Mouse (Mus musculus) MEL (cell line): ENCODE data around the gene Corin. TPM values are rescaled to one million over a fixed set of nuclear protein-coding genes. Genes with fewer than 3 reads are reported as not detected.

Experiments
- DNase-seq: peaks from one replicate; pipeline ENCODE4 v3.0.0; 2011; ENCODE audit warnings: low read depth, low spot score
- H3K27ac ChIP-seq: 2 replicates; pipeline ENCODE4 v1.5.1; 2012; ENCODE audit warnings: low read depth, mild to moderate bottlenecking, control low read depth, low read length, moderate library complexity; ENCODE audit not compliant: control insufficient read depth
- H3K27me3 ChIP-seq, 2 experiments: fragments of 150-350 bp in 1 of 2; sonication (generic) in 1 of 2; 2 replicates each; pipeline ENCODE4 v1.6.1; 2012; ENCODE audit warnings: low read length in 2 of 2, mild to moderate bottlenecking in 2 of 2, improper control_type of control experiment in 1 of 2, moderate library complexity in 1 of 2; ENCODE audit not compliant: insufficient read depth in 2 of 2, control insufficient read depth in 1 of 2
- H3K36me3 ChIP-seq, 2 experiments: 2 replicates each; pipeline ENCODE4 v1.6.1; 2012 to 2014; ENCODE audit warnings: low read length in 2 of 2, improper control_type of control experiment in 1 of 2, inconsistent platforms in 1 of 2, mild to moderate bottlenecking in 1 of 2; ENCODE audit not compliant: insufficient read depth in 2 of 2, control insufficient read depth in 1 of 2
- H3K4me1 ChIP-seq, 2 experiments: fragments of 150-350 bp in 1 of 2; sonication (generic) in 1 of 2; 2 replicates each; pipeline ENCODE4 v1.6.1; 2012; ENCODE audit warnings: low read length in 2 of 2, improper control_type of control experiment in 1 of 2, mild to moderate bottlenecking in 1 of 2; ENCODE audit not compliant: insufficient read depth in 2 of 2, control insufficient read depth in 1 of 2
- H3K4me3 ChIP-seq, 2 experiments: fragments of 150-350 bp in 1 of 2; sonication (generic) in 1 of 2; 2 replicates each; pipeline ENCODE4 v1.5.1; 2012; ENCODE audit warnings: low read depth in 2 of 2, low read length in 2 of 2, mild to moderate bottlenecking in 2 of 2, moderate library complexity in 2 of 2, control low read depth in 1 of 2, improper control_type of control experiment in 1 of 2; ENCODE audit not compliant: control insufficient read depth in 1 of 2, insufficient read depth in 1 of 2
- H3K79me2 ChIP-seq: 2 replicates; pipeline ENCODE4 v1.6.1; 2012; ENCODE audit warnings: mild to moderate bottlenecking, low read length, moderate library complexity; ENCODE audit not compliant: control insufficient read depth, poor library complexity, insufficient read depth
- H3K9ac ChIP-seq: 2 replicates; pipeline ENCODE4 v1.6.1; 2012; ENCODE audit warnings: low read depth, mild to moderate bottlenecking, control low read depth, low read length, moderate library complexity; ENCODE audit not compliant: control insufficient read depth, poor library complexity, severe bottlenecking
- H3K9me3 ChIP-seq: fragments of 150-350 bp; sonication (generic); replicated peaks from 2 replicates; pipeline ENCODE4 v1.6.1; 2012; ENCODE audit warnings: mild to moderate bottlenecking, low read length, improper control_type of control experiment, moderate library complexity; ENCODE audit not compliant: insufficient read depth
- CHD1 ChIP-seq: IDR thresholded peaks from 2 replicates; pipeline ENCODE4 v1.6.1; 2012; ENCODE audit warnings: low read depth, mild to moderate bottlenecking, inconsistent platforms, low read length, improper control_type of control experiment
- E2F4 ChIP-seq: IDR thresholded peaks from 2 replicates; pipeline ENCODE4 v1.6.1; 2011; ENCODE audit warnings: low read depth, low read length, improper control_type of control experiment, borderline replicate concordance
- ETS1 ChIP-seq: IDR thresholded peaks from 2 replicates; pipeline ENCODE4 v1.6.1; 2012; ENCODE audit warnings: low read depth, mild to moderate bottlenecking, inconsistent platforms, low read length, improper control_type of control experiment, moderate library complexity
- HCFC1 ChIP-seq: IDR thresholded peaks from 2 replicates; pipeline ENCODE4 v1.6.1; 2012; ENCODE audit warnings: low read depth, mild to moderate bottlenecking, inconsistent platforms, low read length, improper control_type of control experiment, moderate library complexity
- KAT2A ChIP-seq: conservative IDR thresholded peaks from 2 replicates; pipeline ENCODE4 v1.6.1; 2012; ENCODE audit warnings: low read depth, low read length, improper control_type of control experiment, inconsistent platforms
- MAFK ChIP-seq: IDR thresholded peaks from 2 replicates; pipeline ENCODE4 v1.6.1; 2011; ENCODE audit warnings: low read depth, mild to moderate bottlenecking, low read length, improper control_type of control experiment, borderline replicate concordance
- MEF2A ChIP-seq: IDR thresholded peaks from 2 replicates; pipeline ENCODE4 v1.6.1; 2014; ENCODE audit warnings: low read depth, mild to moderate bottlenecking, inconsistent platforms, low read length, improper control_type of control experiment; ENCODE audit not compliant: poor library complexity, insufficient replicate concordance, severe bottlenecking; ENCODE audit errors: extremely low read depth
- MYC ChIP-seq: IDR thresholded peaks from 2 replicates; pipeline ENCODE4 v1.6.1; 2011; ENCODE audit warnings: low read depth, mild to moderate bottlenecking, low read length, improper control_type of control experiment, moderate library complexity
- NELFE ChIP-seq: IDR thresholded peaks from 2 replicates; pipeline ENCODE4 v1.6.1; 2011; ENCODE audit warnings: low read depth, low read length, improper control_type of control experiment
- NRF1 ChIP-seq: IDR thresholded peaks from 2 replicates; pipeline ENCODE4 v1.6.1; 2014; ENCODE audit warnings: low read depth, mild to moderate bottlenecking, inconsistent platforms, low read length, improper control_type of control experiment, moderate library complexity; ENCODE audit not compliant: poor library complexity, insufficient read depth, severe bottlenecking
- POLR2AphosphoS2 ChIP-seq: IDR thresholded peaks from 2 replicates; pipeline ENCODE4 v1.6.1; 2011; ENCODE audit warnings: low read length, improper control_type of control experiment
- SMC3 ChIP-seq: IDR thresholded peaks from 2 replicates; pipeline ENCODE4 v1.6.1; 2011; ENCODE audit warnings: low read depth, low read length, improper control_type of control experiment
- TAL1 ChIP-seq: IDR thresholded peaks from 2 replicates; pipeline ENCODE4 v1.6.1; 2012; ENCODE audit warnings: mild to moderate bottlenecking, inconsistent platforms, low read length, moderate library complexity, mixed read lengths
- TBP ChIP-seq: IDR thresholded peaks from 2 replicates; pipeline ENCODE4 v1.8.0; 2011; ENCODE audit warnings: low read depth, low read length, improper control_type of control experiment
- UBTF ChIP-seq: IDR thresholded peaks from 2 replicates; pipeline ENCODE4 v1.6.1; 2012; ENCODE audit warnings: low read depth, mild to moderate bottlenecking, inconsistent platforms, low read length, improper control_type of control experiment, moderate library complexity, borderline replicate concordance; ENCODE audit not compliant: insufficient read depth
- USF1 ChIP-seq: IDR thresholded peaks from 2 replicates; pipeline ENCODE4 v1.6.1; 2014; ENCODE audit warnings: low read depth, mild to moderate bottlenecking, inconsistent platforms, low read length, improper control_type of control experiment, moderate library complexity
- USF2 ChIP-seq, 2 experiments: IDR thresholded peaks; 2 replicates each; pipeline ENCODE4 v1.6.1; 2011 to 2012; ENCODE audit warnings: improper control_type of control experiment in 2 of 2, low read length in 2 of 2, borderline replicate concordance in 1 of 2, inconsistent platforms in 1 of 2, low read depth in 1 of 2, mild to moderate bottlenecking in 1 of 2; ENCODE audit not compliant: insufficient read depth in 1 of 2
- ZC3H11A ChIP-seq: IDR thresholded peaks from 2 replicates; pipeline ENCODE4 v1.6.1; 2012; ENCODE audit warnings: low read depth, mild to moderate bottlenecking, inconsistent platforms, low read length, improper control_type of control experiment
- ZKSCAN1 ChIP-seq: IDR thresholded peaks from 2 replicates; pipeline ENCODE4 v1.6.1; 2012; ENCODE audit warnings: low read depth, mild to moderate bottlenecking, inconsistent platforms, low read length, improper control_type of control experiment, moderate library complexity
- ZMIZ1 ChIP-seq: IDR thresholded peaks from 2 replicates; pipeline ENCODE4 v1.6.1; 2012; ENCODE audit warnings: low read depth, mild to moderate bottlenecking, inconsistent platforms, low read length, improper control_type of control experiment, moderate library complexity
- ZNF384 ChIP-seq: IDR thresholded peaks from 2 replicates; pipeline ENCODE4 v1.6.1; 2012; ENCODE audit warnings: low read depth, mild to moderate bottlenecking, inconsistent platforms, low read length, improper control_type of control experiment
- polyA plus RNA-seq, 2 experiments: library from polyadenylated mRNA; stranded (reverse) in 1 of 2; unstranded in 1 of 2; fragments of >175 nt in 1 of 2; fragments of >200 nt in 1 of 2; gene quantifications; 2 replicates each; pipeline versions ENCODE4 v1.2.1 to v1.2.4; 2012; ENCODE audit warnings: low replicate concordance in 2 of 2, low read depth in 1 of 2; ENCODE audit not compliant: insufficient read length in 2 of 2, insufficient read depth in 1 of 2, missing spikeins in 1 of 2
- total RNA-seq: library from RNA; depleted of rRNA; stranded (reverse); fragments of 300-350 nt; gene quantifications from 2 replicates; pipeline ENCODE4 v1.2.3, GENCODE M21; 2012

The Corin gene
- total and polyA plus RNA-seq, 3 experiments = not detected

DNA sequence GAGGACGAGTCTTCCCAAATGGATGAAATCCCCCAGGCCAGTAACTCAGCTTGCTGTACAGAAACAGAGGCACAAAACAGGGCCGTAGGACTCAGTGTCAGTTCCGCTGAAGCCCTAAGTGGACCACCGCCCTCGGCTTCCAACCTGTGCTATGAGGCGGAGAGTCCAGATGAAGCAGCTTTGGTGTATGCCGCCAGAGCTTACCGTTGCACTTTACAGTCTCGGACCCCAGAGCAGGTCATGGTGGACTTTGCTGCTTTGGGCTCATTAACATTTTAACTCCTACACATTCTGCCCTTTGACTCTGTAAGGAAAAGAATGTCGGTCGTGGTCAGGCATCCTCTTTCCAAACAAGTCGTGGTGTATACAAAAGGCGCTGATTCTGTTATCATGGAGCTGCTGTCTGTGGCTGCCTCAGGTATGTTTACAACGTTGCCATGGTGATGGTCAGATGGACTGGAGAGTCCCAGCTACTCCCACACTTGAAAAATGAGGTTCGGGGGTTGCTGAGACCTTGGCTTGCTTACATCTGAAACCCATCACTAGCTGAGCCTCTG lies 240.0 kb downstream of the Corin start:
- DNase-seq = no peak
- Histone ChIP-seq H3K4me3 (no peak overlapping the region), H3K79me2 (no peaks in the 10 kb centered on the region), H3K4me1 (peaks cover 0 to 2% of the 10 kb centered on the region in 2 experiments; a peak in 1 of 4 replicates), H3K27me3 (no peaks in the 10 kb centered on the region), H3K36me3 (no peaks in the 10 kb centered on the region), H3K27ac (no peak overlapping the region), H3K9me3 (no peaks in the 10 kb centered on the region), H3K9ac (no peak overlapping the region)
- TF ChIP-seq NRF1 = no peak

DNA sequence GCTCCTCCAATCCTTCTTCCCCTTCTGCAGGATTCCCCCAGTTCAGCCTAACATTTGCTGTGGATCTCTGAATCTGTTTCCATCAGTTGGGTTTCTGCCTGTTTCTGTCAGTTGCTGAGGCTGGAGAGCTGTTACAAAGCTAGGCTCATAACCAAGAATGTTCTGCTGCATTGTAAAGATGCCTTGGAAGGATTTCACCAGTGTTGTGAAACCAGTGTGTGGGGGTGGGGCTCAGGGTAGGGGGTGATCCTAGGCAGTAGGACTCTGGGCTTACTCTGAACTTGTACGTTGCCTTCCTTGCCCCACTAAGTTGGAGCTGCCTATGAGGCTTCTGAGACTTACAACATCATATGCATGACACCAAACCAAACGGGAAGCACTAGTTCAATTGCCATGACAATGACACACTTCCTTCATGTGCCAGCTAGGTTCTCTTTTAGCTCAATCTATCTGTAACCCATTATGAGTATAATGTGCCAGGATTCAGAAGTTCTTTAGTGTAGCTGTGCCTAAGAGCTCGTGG lies 242.4 kb downstream of the Corin start:
- DNase-seq = no peak
- H3K9me3 ChIP-seq = no peaks in the 10 kb centered on the region
- H3K4me3 ChIP-seq = no peak overlapping the region
- no peak overlapping the region for H3K27ac ChIP-seq
- 0 out of 4 replicates have a peak, but pooled peaks cover 0 to 4% of the 10 kb centered on the region in 2 experiments for H3K36me3 ChIP-seq
- H3K9ac ChIP-seq = no peak overlapping the region
- no peaks in the 10 kb centered on the region for H3K27me3 ChIP-seq
- H3K4me1 ChIP-seq = peaks cover 0 to 9% of the 10 kb centered on the region in 2 experiments; a peak in 2 of 4 replicates
- no peak for TF ChIP-seq ZNF384
- no peak for TF ChIP-seq MEF2A
- TF ChIP-seq TBP = no peak
- no peak for TF ChIP-seq KAT2A
- TF ChIP-seq HCFC1 = no peak
- TF ChIP-seq ZKSCAN1 = no peak
- no peak for TF ChIP-seq USF2 (IDR thresholded peaks at IDR 0.05; ENCODE audit: borderline replicate concordance in 1 of 2, insufficient read depth in 1 of 2, low read depth in 1 of 2, low read length in 2 of 2)
- TF ChIP-seq TAL1 = no peak
- TF ChIP-seq POLR2AphosphoS2 = no peak
- no peak for TF ChIP-seq SMC3
- TF ChIP-seq E2F4 = no peak
- no peak for TF ChIP-seq USF1
- TF ChIP-seq ZMIZ1 = no peak
- no peak for TF ChIP-seq MAFK
- TF ChIP-seq MYC = no peak
- TF ChIP-seq ZC3H11A = no peak
- TF ChIP-seq CHD1 = no peak
- no peak for TF ChIP-seq ETS1
- no peak for TF ChIP-seq NELFE
- no peak for TF ChIP-seq UBTF
- H3K79me2 ChIP-seq = no peaks in the 10 kb centered on the region
